In genomic region chr2:166207145-166207508, GRCm38 (mm10) we compare ENCODE assay signal across 16 mouse cellular contexts. TPM values are rescaled to one million over a fixed set of nuclear protein-coding genes. Genes with fewer than 3 reads are reported as not detected.
A peak's percentile ranks its signal among the peaks of the same experiment; 100 is the strongest.
DNase-seq lines count a peak whose midpoint lies in the region; ATAC-seq and TF ChIP-seq lines count a peak whose summit lies in the region.
"Had no signal": no experiment of that assay in that cellular context is flagged by ENCODE, and none has a peak within 500 bp of the region (broad histone marks: within the 10 kb centered on the region; RNA-seq: fewer than 3 reads in every experiment).

No protein-coding gene starts in this region.

- no peak for TF ChIP-seq CTCF in stomach, postnatal 0 days (IDR thresholded peaks at IDR 0.05; ENCODE audit: low read depth)

- no peak overlapping the region for H3K4me3 ChIP-seq in hindbrain, embryonic 10.5 days
- no peak overlapping the region for H3K4me3 ChIP-seq in hindbrain, embryonic 16.5 days (ENCODE audit: low read length)
- H3K4me3 ChIP-seq in stomach, postnatal 0 days (ENCODE audit: low read depth, low read length), result no peak overlapping the region
- H3K4me3 ChIP-seq: embryonic facial prominence, embryonic 13.5 days; hindbrain, embryonic 15.5 days had no signal

- 87% methylated on average over 3 of the region's 3 CpGs for WGBS in hindbrain, embryonic 10.5 days
- 81% methylated on average over 2 of the region's 3 CpGs for WGBS in hindbrain, embryonic 16.5 days
- 87% methylated on average over 3 of the region's 3 CpGs for WGBS in stomach, postnatal 0 days

- peaks cover 29% of the 10 kb centered on the region for H3K4me1 ChIP-seq in hindbrain, embryonic 10.5 days (replicated peaks)
- H3K4me1 ChIP-seq in hindbrain, embryonic 16.5 days (ENCODE audit: control insufficient read depth, insufficient read depth, low read depth, low read length), result no peaks in the 10 kb centered on the region; the same call in 1 of the 2 replicates
- H3K4me1 ChIP-seq in stomach, postnatal 0 days (replicated peaks; ENCODE audit: control insufficient read depth, insufficient read depth), result no peaks in the 10 kb centered on the region
- H3K4me1 ChIP-seq: hindbrain, embryonic 15.5 days had no signal

- H3K4me2 ChIP-seq in hindbrain, embryonic 16.5 days (ENCODE audit: low read length), result no peak overlapping the region
- no peak overlapping the region for H3K4me2 ChIP-seq in stomach, postnatal 0 days (replicated peaks; ENCODE audit: low read depth)
- H3K4me2 ChIP-seq: embryonic facial prominence, embryonic 13.5 days; hindbrain, embryonic 15.5 days had no signal

- no peak for TF ChIP-seq EP300 in stomach, postnatal 0 days (optimal IDR thresholded peaks at IDR 0.05)

- DNase-seq in cerebellum, adult 11-12 months, result peak; percentile 24
- no peak for DNase-seq in cerebellum, adult 8-10 months
- no peak for DNase-seq in hindbrain, embryonic 10.5 days (ENCODE audit: low spot score)
- DNase-seq in cerebellum, adult 9-10 months, result peak; percentile 16
- DNase-seq in heart, postnatal 10 days, result peak; percentile 26 to 48
- DNase-seq in stomach, postnatal 0 days (ENCODE audit: low spot score), result no peak
- no peak for DNase-seq in urinary bladder, postnatal 14 days (ENCODE audit: low spot score)
- DNase-seq: gastrocnemius, postnatal 25 days; kidney, adult 2 months; liver; lung, adult 2 months; lung, postnatal 4 days; midbrain, embryonic 14.5 days had no signal

- intact Hi-C loops in heart, postnatal 10 days (cut with DNase I), result no loop called here

- peaks cover 80% of the 10 kb centered on the region for H3K27me3 ChIP-seq in hindbrain, embryonic 10.5 days (ENCODE audit: insufficient read depth, poor library complexity, severe bottlenecking)
- H3K27me3 ChIP-seq in hindbrain, embryonic 16.5 days (replicated peaks; ENCODE audit: control insufficient read depth, insufficient read depth, low read length), result no peaks in the 10 kb centered on the region; the same call in 1 of the 2 replicates
- no peaks in the 10 kb centered on the region for H3K27me3 ChIP-seq in stomach, postnatal 0 days (ENCODE audit: control insufficient read depth, insufficient read depth, low read length)
- H3K27me3 ChIP-seq: embryonic facial prominence, embryonic 13.5 days had no signal

- peak overlapping the region; percentile 40 for H3K27ac ChIP-seq in hindbrain, embryonic 10.5 days
- H3K27ac ChIP-seq in hindbrain, embryonic 16.5 days (ENCODE audit: low read depth, low read length), result no peak overlapping the region
- H3K27ac ChIP-seq in stomach, postnatal 0 days (replicated peaks), result no peak overlapping the region
- H3K27ac ChIP-seq: embryonic facial prominence, embryonic 13.5 days; hindbrain, embryonic 15.5 days had no signal

- no peaks in the 10 kb centered on the region for H3K9me3 ChIP-seq in hindbrain, embryonic 10.5 days
- no peaks in the 10 kb centered on the region for H3K9me3 ChIP-seq in hindbrain, embryonic 16.5 days (ENCODE audit: control insufficient read depth, low read length)
- no peaks in the 10 kb centered on the region for H3K9me3 ChIP-seq in stomach, postnatal 0 days (ENCODE audit: control insufficient read depth, low read length)
- H3K9me3 ChIP-seq: embryonic facial prominence, embryonic 13.5 days; hindbrain, embryonic 15.5 days had no signal

- ATAC-seq in hindbrain, embryonic 16.5 days, result no peak
- ATAC-seq in stomach, postnatal 0 days (ENCODE audit: low FRiP score, low TSS enrichment), result no peak

- no peak overlapping the region for H3K9ac ChIP-seq in hindbrain, embryonic 16.5 days (ENCODE audit: low read depth, low read length)
- H3K9ac ChIP-seq in stomach, postnatal 0 days (ENCODE audit: low read length), result no peak overlapping the region
- H3K9ac ChIP-seq: embryonic facial prominence, embryonic 13.5 days; hindbrain, embryonic 15.5 days had no signal

- no peaks in the 10 kb centered on the region for H3K36me3 ChIP-seq in hindbrain, embryonic 10.5 days
- H3K36me3 ChIP-seq in hindbrain, embryonic 16.5 days (ENCODE audit: control insufficient read depth, insufficient read depth, low read length), result no peaks in the 10 kb centered on the region
- no peaks in the 10 kb centered on the region for H3K36me3 ChIP-seq in stomach, postnatal 0 days (ENCODE audit: control insufficient read depth, insufficient read depth, low read length)
- H3K36me3 ChIP-seq: embryonic facial prominence, embryonic 13.5 days; hindbrain, embryonic 15.5 days had no signal

RNA-seq across cellular contexts. Expression of gene Sulf2, which starts 51.7 kb away (rescaled TPM):
- polyA plus RNA-seq in hindbrain, embryonic 10.5 days (2016; fragmentation: Nextera tagmentation; extraction: Ambion mirVana), result 83.8 and 87.8 TPM in 2 replicates
- 73.6 and 101 TPM in 2 replicates for polyA plus RNA-seq in hindbrain, embryonic 16.5 days (2015; fragmentation: Nextera tagmentation; extraction: Ambion mirVana)
- 10 to 100 TPM; 84.5 to 88.7 TPM for total RNA-seq in heart, postnatal 10 days (2021)
- polyA plus RNA-seq in stomach, postnatal 0 days (2015; fragmentation: Nextera tagmentation; extraction: Ambion mirVana), result 44.2 and 49.1 TPM in 2 replicates

Comparison
In these comparisons a context has a peak if more than half of its experiments do, and no peak if none do; other contexts are left out.
1. DNase-seq: peak in cerebellum, adult 11-12 months (single experiment), cerebellum, adult 9-10 months (single experiment) and heart, postnatal 10 days (2 of 2); none in cerebellum, adult 8-10 months (single experiment), hindbrain, embryonic 10.5 days (single experiment), stomach, postnatal 0 days (single experiment) and urinary bladder, postnatal 14 days (single experiment).